Mouse (Mus musculus): ENCODE measurements at regions not wholly inside any gene's neighbourhood (a gene's known extent, or its start where the extent isn't known, plus 50 kb on each side); places are given as distances from the start of the nearest gene placed in this dataset.

GRCm38 (mm10) chr12:35686231-35686630, 151.4 kb upstream of the Ahr start:
- TF ChIP-seq CTCF (IDR thresholded peaks at IDR 0.05; ENCODE audit: borderline replicate concordance, insufficient read depth, low read depth, low read length) (no peak), POLR2A (IDR thresholded peaks at IDR 0.05; ENCODE audit: borderline replicate concordance, insufficient read depth, low read length) (no peak)

Measured in cerebellum, adult 2 months (tissue).